Mouse (Mus musculus): ENCODE results near the gene Haus7. TPM values are rescaled to one million over a fixed set of nuclear protein-coding genes. Genes with fewer than 3 reads are reported as not detected.

The Haus7 gene
- polyA plus RNA-seq, 1 experiment from 2014 or later: 70.7 TPM

GRCm38 (mm10) chrX:73471764-73472163 lies 12.9 kb upstream of the Haus7 start:
- H3K4me3 ChIP-seq (ENCODE audit: low read length): no peak overlapping the region
- no peaks in the 10 kb centered on the region for H3K9me3 ChIP-seq (ENCODE audit: control insufficient read depth, low read length)
- ATAC-seq: no peak
- H3K27me3 ChIP-seq (replicated peaks; ENCODE audit: control insufficient read depth, insufficient read depth, low read length): no peaks in the 10 kb centered on the region; the same call in 1 of the 2 replicates
- 95% methylated on average over 3 of the region's 3 CpGs for WGBS
- H3K27ac ChIP-seq (ENCODE audit: low read depth, low read length): no peak overlapping the region
- no peaks in the 10 kb centered on the region for H3K36me3 ChIP-seq (ENCODE audit: control insufficient read depth, insufficient read depth, low read length)
- H3K4me2 ChIP-seq (ENCODE audit: low read length): no peak overlapping the region
- no peaks in the 10 kb centered on the region for H3K4me1 ChIP-seq (ENCODE audit: control insufficient read depth, insufficient read depth, low read depth, low read length)
- H3K9ac ChIP-seq (ENCODE audit: low read depth, low read length): no peak overlapping the region

GRCm38 (mm10) chrX:73468752-73469151 lies 9.9 kb upstream of the Haus7 start:
- H3K4me1 ChIP-seq (ENCODE audit: control insufficient read depth, insufficient read depth, low read depth, low read length): no peaks in the 10 kb centered on the region
- no peak overlapping the region for H3K9ac ChIP-seq (ENCODE audit: low read depth, low read length)
- H3K27me3 ChIP-seq (replicated peaks; ENCODE audit: control insufficient read depth, insufficient read depth, low read length): no peaks in the 10 kb centered on the region
- no peak for ATAC-seq
- no peaks in the 10 kb centered on the region for H3K36me3 ChIP-seq (ENCODE audit: control insufficient read depth, insufficient read depth, low read length)
- 55% methylated on average over 1 of the region's 1 CpGs for WGBS
- H3K27ac ChIP-seq (ENCODE audit: low read depth, low read length): no peak overlapping the region
- H3K4me2 ChIP-seq (ENCODE audit: low read length): no peak overlapping the region
- H3K4me3 ChIP-seq (ENCODE audit: low read length): no peak overlapping the region
- no peaks in the 10 kb centered on the region for H3K9me3 ChIP-seq (ENCODE audit: control insufficient read depth, low read length)

GRCm38 (mm10) chrX:73468330-73468729 lies 9.5 kb upstream of the Haus7 start:
- Histone ChIP-seq H3K9me3 (ENCODE audit: control insufficient read depth, low read length) (no peaks in the 10 kb centered on the region), H3K4me2 (ENCODE audit: low read length) (no peak overlapping the region), H3K27ac (ENCODE audit: low read depth, low read length) (no peak overlapping the region), H3K36me3 (ENCODE audit: control insufficient read depth, insufficient read depth, low read length) (no peaks in the 10 kb centered on the region), H3K4me3 (ENCODE audit: low read length) (no peak overlapping the region), H3K9ac (ENCODE audit: low read depth, low read length) (no peak overlapping the region), H3K4me1 (ENCODE audit: control insufficient read depth, insufficient read depth, low read depth, low read length) (no peaks in the 10 kb centered on the region), H3K27me3 (replicated peaks; ENCODE audit: control insufficient read depth, insufficient read depth, low read length) (no peaks in the 10 kb centered on the region)
- 74% methylated on average over 2 of the region's 3 CpGs for WGBS
- no peak for ATAC-seq

DNA sequence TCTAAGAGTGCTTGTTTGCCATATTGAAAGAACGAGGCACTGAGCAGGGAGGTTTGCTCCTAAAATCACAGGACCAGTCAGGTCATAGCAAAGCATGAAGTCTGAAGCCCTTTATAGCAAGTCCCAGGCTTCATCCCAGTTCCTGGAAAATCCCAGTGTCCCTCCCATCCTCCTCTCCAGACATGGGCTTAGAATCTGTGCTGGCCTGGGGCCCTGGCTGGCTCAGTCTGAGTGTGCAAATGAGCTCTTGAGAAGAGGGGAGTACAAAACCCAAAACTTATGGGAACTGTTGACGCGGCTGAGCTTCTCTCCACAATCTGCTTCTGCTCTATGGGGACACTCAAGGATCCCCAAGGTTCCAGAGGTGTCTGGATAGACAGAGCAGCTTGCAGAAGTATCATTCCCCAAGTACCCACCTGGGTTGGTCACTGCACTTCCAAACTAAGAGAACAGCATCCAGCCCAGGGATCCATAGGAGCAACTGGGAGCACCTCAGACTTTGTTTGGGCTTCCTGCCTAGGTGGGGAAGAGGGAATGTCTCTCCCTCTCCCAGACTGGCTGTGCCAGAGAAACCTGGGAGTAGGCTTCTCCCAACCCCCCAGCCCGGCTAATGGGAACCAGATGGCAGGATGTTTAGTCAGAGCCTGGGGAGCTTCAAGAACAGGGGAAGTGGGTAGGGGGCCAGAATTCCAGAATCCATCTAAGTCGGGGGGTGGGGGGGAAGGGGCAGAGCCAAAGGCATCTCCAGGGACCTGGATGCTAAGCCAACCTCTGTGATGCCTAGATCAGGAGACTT lies 8.8 kb upstream of the Haus7 start:
- Histone ChIP-seq H3K4me3 (ENCODE audit: low read length) (no peak overlapping the region), H3K27me3 (replicated peaks; ENCODE audit: control insufficient read depth, insufficient read depth, low read length) (no peaks in the 10 kb centered on the region), H3K9ac (ENCODE audit: low read depth, low read length) (no peak overlapping the region), H3K4me2 (ENCODE audit: low read length) (no peak overlapping the region), H3K36me3 (ENCODE audit: control insufficient read depth, insufficient read depth, low read length) (no peaks in the 10 kb centered on the region), H3K27ac (ENCODE audit: low read depth, low read length) (no peak overlapping the region), H3K9me3 (ENCODE audit: control insufficient read depth, low read length) (no peaks in the 10 kb centered on the region), H3K4me1 (ENCODE audit: control insufficient read depth, insufficient read depth, low read depth, low read length) (no peaks in the 10 kb centered on the region)
- no peak for ATAC-seq
- 60% methylated on average over 4 of the region's 5 CpGs for WGBS

DNA sequence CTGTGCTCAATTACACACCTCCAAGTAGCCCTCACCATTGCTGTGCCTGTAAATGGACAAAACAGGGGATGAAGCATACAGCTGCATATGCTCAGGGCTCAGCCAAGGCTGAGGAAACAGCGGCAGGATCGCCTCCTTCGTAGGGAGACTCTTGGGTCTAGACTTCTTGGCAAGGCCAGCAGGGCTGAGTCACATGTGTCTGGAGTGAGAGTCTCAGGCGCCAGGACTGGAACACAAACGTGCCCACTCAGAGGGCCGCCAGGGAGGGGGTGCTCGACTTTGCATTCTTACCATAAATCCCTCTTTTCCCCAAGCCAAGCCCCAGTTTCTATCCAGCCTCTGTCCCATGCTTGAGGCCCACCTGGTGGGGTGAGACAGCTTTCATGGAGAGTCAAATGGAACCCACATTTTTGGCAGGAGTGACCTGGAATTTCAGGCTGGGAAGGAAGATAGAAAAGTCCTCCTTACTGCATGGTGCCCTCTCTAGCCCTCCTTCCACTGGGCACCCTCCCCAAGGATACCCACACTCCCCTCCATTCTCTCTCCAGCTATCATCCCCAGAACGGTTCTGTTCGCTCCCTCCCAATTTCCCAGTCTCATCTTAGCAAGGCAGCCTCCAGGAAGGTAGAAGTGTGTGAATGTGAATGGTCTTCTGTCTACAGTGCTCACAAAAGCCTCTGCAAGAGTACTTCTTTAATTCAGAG lies 6.8 kb upstream of the Haus7 start:
- H3K9ac ChIP-seq (ENCODE audit: low read depth, low read length): no peak overlapping the region
- peak; percentile 61 for ATAC-seq
- no peak overlapping the region for H3K4me3 ChIP-seq (ENCODE audit: low read length)
- H3K4me2 ChIP-seq (ENCODE audit: low read length): no peak overlapping the region
- no peaks in the 10 kb centered on the region for H3K4me1 ChIP-seq (ENCODE audit: control insufficient read depth, insufficient read depth, low read depth, low read length)
- WGBS: 63% methylated on average over 9 of the region's 9 CpGs
- H3K27me3 ChIP-seq (replicated peaks; ENCODE audit: control insufficient read depth, insufficient read depth, low read length): no peaks in the 10 kb centered on the region
- no peaks in the 10 kb centered on the region for H3K36me3 ChIP-seq (ENCODE audit: control insufficient read depth, insufficient read depth, low read length)
- no peaks in the 10 kb centered on the region for H3K9me3 ChIP-seq (ENCODE audit: control insufficient read depth, low read length)
- no peak overlapping the region for H3K27ac ChIP-seq (ENCODE audit: low read depth, low read length)

- Histone ChIP-seq H3K27me3 (replicated peaks; ENCODE audit: control insufficient read depth, insufficient read depth, low read length) (no peaks in the 10 kb centered on the region), H3K4me3 (ENCODE audit: low read length) (no peak overlapping the region), H3K4me1 (ENCODE audit: control insufficient read depth, insufficient read depth, low read depth, low read length) (no peaks in the 10 kb centered on the region; the same call in 1 of the 2 replicates), H3K4me2 (ENCODE audit: low read length) (no peak overlapping the region), H3K9me3 (ENCODE audit: control insufficient read depth, low read length) (no peaks in the 10 kb centered on the region), H3K9ac (ENCODE audit: low read depth, low read length) (no peak overlapping the region), H3K27ac (ENCODE audit: low read depth, low read length) (no peak overlapping the region), H3K36me3 (ENCODE audit: control insufficient read depth, insufficient read depth, low read length) (no peaks in the 10 kb centered on the region)
- no peak for ATAC-seq
- 78% methylated on average over 4 of the region's 4 CpGs for WGBS
Observed at GRCm38 (mm10) chrX:73460792-73461191, 1.9 kb upstream of the Haus7 start.

GRCm38 (mm10) chrX:73451949-73452348 lies 6.9 kb downstream of the Haus7 start:
- H3K4me2 ChIP-seq (ENCODE audit: low read length): no peak overlapping the region
- no peak overlapping the region for H3K27ac ChIP-seq (ENCODE audit: low read depth, low read length)
- no peaks in the 10 kb centered on the region for H3K27me3 ChIP-seq (replicated peaks; ENCODE audit: control insufficient read depth, insufficient read depth, low read length)
- no peak for ATAC-seq
- no peaks in the 10 kb centered on the region for H3K9me3 ChIP-seq (ENCODE audit: control insufficient read depth, low read length)
- H3K9ac ChIP-seq (ENCODE audit: low read depth, low read length): no peak overlapping the region
- 30% methylated on average over 2 of the region's 2 CpGs for WGBS
- no peak overlapping the region for H3K4me3 ChIP-seq (ENCODE audit: low read length)
- no peaks in the 10 kb centered on the region for H3K36me3 ChIP-seq (ENCODE audit: control insufficient read depth, insufficient read depth, low read length)
- H3K4me1 ChIP-seq (ENCODE audit: control insufficient read depth, insufficient read depth, low read depth, low read length): no peaks in the 10 kb centered on the region

GRCm38 (mm10) chrX:73441428-73441827 lies 17.4 kb downstream of the Haus7 start:
- Histone ChIP-seq H3K9ac (ENCODE audit: low read depth, low read length) (no peak overlapping the region), H3K9me3 (ENCODE audit: control insufficient read depth, low read length) (no peaks in the 10 kb centered on the region), H3K36me3 (ENCODE audit: control insufficient read depth, insufficient read depth, low read length) (no peaks in the 10 kb centered on the region; the same call in 1 of the 2 replicates), H3K4me1 (ENCODE audit: control insufficient read depth, insufficient read depth, low read depth, low read length) (no peaks in the 10 kb centered on the region), H3K4me3 (ENCODE audit: low read length) (no peak overlapping the region), H3K4me2 (ENCODE audit: low read length) (no peak overlapping the region), H3K27ac (ENCODE audit: low read depth, low read length) (no peak overlapping the region), H3K27me3 (replicated peaks; ENCODE audit: control insufficient read depth, insufficient read depth, low read length) (no peaks in the 10 kb centered on the region)
- 64% methylated on average over 2 of the region's 2 CpGs for WGBS
- ATAC-seq: no peak

GRCm38 (mm10) chrX:73435252-73435651 lies 23.6 kb downstream of the Haus7 start, which contains the start of gene Trex2:
TSS of gene Trex2 (minus strand) at chrX:73435344.
- no peaks in the 10 kb centered on the region; the same call in 1 of the 2 replicates for H3K36me3 ChIP-seq (ENCODE audit: control insufficient read depth, insufficient read depth, low read length)
- H3K27me3 ChIP-seq (replicated peaks; ENCODE audit: control insufficient read depth, insufficient read depth, low read length): no peaks in the 10 kb centered on the region
- WGBS: 90% methylated on average over 11 of the region's 11 CpGs
- no peak within 1 kb of the TSS for H3K9ac ChIP-seq (ENCODE audit: low read depth, low read length)
- H3K27ac ChIP-seq (ENCODE audit: low read depth, low read length): no peak within 1 kb of the TSS
- ATAC-seq: no peak
- H3K4me1 ChIP-seq (ENCODE audit: control insufficient read depth, insufficient read depth, low read depth, low read length): no peaks in the 10 kb centered on the region
- no peaks in the 10 kb centered on the region for H3K9me3 ChIP-seq (ENCODE audit: control insufficient read depth, low read length)
- no peak within 1 kb of the TSS for H3K4me3 ChIP-seq (ENCODE audit: low read length)
- H3K4me2 ChIP-seq (ENCODE audit: low read length): no peak within 1 kb of the TSS

Measured in hindbrain, embryonic 16.5 days (tissue).